21 mouse cellular contexts compared by ENCODE assay signal in genomic region chr17:62766705-62767104, GRCm38 (mm10).
DNase-seq lines count a peak whose midpoint lies in the region.
"Had no signal": no experiment of that assay in that cellular context is flagged by ENCODE, and none has a peak within 500 bp of the region (broad histone marks: within the 10 kb centered on the region; RNA-seq: fewer than 3 reads in every experiment).

No protein-coding gene starts in this region.

- intact Hi-C loops in left cerebral cortex, postnatal 4 days (cut with DNase I), result no loop called here
- intact Hi-C loops in left cerebral cortex, postnatal 36 days (cut with DNase I), result no loop called here

- no peak overlapping the region; the same call in 1 of the 2 replicates for H3K27ac ChIP-seq in embryonic facial prominence, embryonic 10.5 days (replicated peaks)
- H3K27ac ChIP-seq: limb, embryonic 12.5 days; liver, embryonic 15.5 days; neural tube, embryonic 12.5 days had no signal

- 35% methylated on average over 4 of the region's 4 CpGs for WGBS in embryonic facial prominence, embryonic 10.5 days

- H3K27me3 ChIP-seq in embryonic facial prominence, embryonic 10.5 days (replicated peaks; ENCODE audit: low read depth, poor library complexity, severe bottlenecking), result no peaks in the 10 kb centered on the region
- H3K27me3 ChIP-seq: limb, embryonic 12.5 days; liver, embryonic 15.5 days; neural tube, embryonic 12.5 days had no signal

- no peaks in the 10 kb centered on the region for H3K36me3 ChIP-seq in embryonic facial prominence, embryonic 10.5 days (replicated peaks)
- H3K36me3 ChIP-seq: limb, embryonic 12.5 days; liver, embryonic 15.5 days; neural tube, embryonic 12.5 days had no signal

- H3K4me3 ChIP-seq in embryonic facial prominence, embryonic 10.5 days, result no peak overlapping the region
- H3K4me3 ChIP-seq: erythroblast, embryonic 14.5 days; limb, embryonic 12.5 days; liver, embryonic 15.5 days; myocyte; neural tube, embryonic 12.5 days had no signal

- peaks cover 35% of the 10 kb centered on the region for H3K4me1 ChIP-seq in embryonic facial prominence, embryonic 10.5 days
- H3K4me1 ChIP-seq: liver, embryonic 15.5 days had no signal

- no peaks in the 10 kb centered on the region for H3K9me3 ChIP-seq in embryonic facial prominence, embryonic 10.5 days
- H3K9me3 ChIP-seq: limb, embryonic 12.5 days; liver, embryonic 15.5 days; neural tube, embryonic 12.5 days had no signal

- peak; percentile 56 for DNase-seq in heart, adult 11 months
- DNase-seq in heart, adult 18-20 months, result no peak
- peak; percentile 14 for DNase-seq in left cerebral cortex, postnatal 4 days
- DNase-seq in left cerebral cortex, postnatal 36 days (ENCODE audit: low spot score in 2 of 2), result no peak
- DNase-seq in MN1 (ENCODE audit: low spot score), result peak; percentile 17
- peak; percentile 39 for DNase-seq in embryonic facial prominence, embryonic 10.5 days (ENCODE audit: low spot score)
- no peak for DNase-seq in right cerebral cortex, postnatal 36 days (ENCODE audit: low spot score in 2 of 2)
- DNase-seq: adrenal gland, postnatal 25 days; cerebellum, adult 11-12 months; cerebellum, postnatal 14 days; heart, postnatal 14 days; kidney, adult 8-10 months; kidney, postnatal 14 days; layer of hippocampus, adult 9-11 months; lung, embryonic 14.5 days; midbrain, embryonic 14.5 days had no signal

Comparison
In these comparisons a context has a peak if more than half of its experiments do, and no peak if none do; other contexts are left out.
1. DNase-seq: peak in heart, adult 11 months (single experiment), left cerebral cortex, postnatal 4 days (single experiment), MN1 (single experiment) and embryonic facial prominence, embryonic 10.5 days (single experiment); none in heart, adult 18-20 months (0 of 2), left cerebral cortex, postnatal 36 days (0 of 2) and right cerebral cortex, postnatal 36 days (0 of 2).